ENCODE assay signal across 16 mouse cellular contexts in the genomic region with DNA sequence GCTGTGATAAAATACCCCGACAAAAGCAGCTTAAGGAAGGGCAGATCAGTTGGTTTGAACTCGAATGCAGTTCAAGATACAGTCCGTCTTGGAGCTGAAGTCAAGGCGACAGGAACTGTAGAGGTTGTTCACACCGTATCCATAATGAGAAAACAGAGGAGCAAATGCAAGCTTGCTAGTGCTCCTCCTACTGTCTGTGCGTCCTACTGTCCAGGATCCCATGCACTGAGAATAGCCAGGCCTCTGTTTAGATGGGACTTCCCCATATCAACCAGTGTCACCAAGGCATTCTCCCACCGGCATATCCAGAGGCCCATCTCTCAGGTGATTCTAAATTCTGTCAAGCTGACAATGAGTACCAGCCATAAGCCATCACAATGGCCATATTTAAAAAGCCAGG.
"Had no signal": no experiment of that assay in that cellular context is flagged by ENCODE, and none has a peak within 500 bp of the region (broad histone marks: within the 10 kb centered on the region; RNA-seq: fewer than 3 reads in every experiment).

No protein-coding gene starts in this region.

- H3K4me2 ChIP-seq: kidney, embryonic 15.5 days; midbrain, embryonic 11.5 days; midbrain, embryonic 15.5 days; neural tube, embryonic 13.5 days; stomach, embryonic 15.5 days had no signal

- H3K27me3 ChIP-seq: kidney, embryonic 15.5 days; megakaryocyte, embryonic 14.5 days; midbrain, embryonic 15.5 days; neural tube, embryonic 13.5 days; stomach, embryonic 15.5 days had no signal

- H3K27ac ChIP-seq: kidney, embryonic 15.5 days; limb, embryonic 10.5 days; midbrain, embryonic 15.5 days; neural tube, embryonic 13.5 days; stomach, embryonic 15.5 days had no signal

- ATAC-seq: midbrain, embryonic 15.5 days had no signal

- DNase-seq: kidney, adult 18-20 months; kidney, postnatal 14 days; lung, adult 2 months; lung, postnatal 10 days; lung, postnatal 4 days; retina, postnatal 1 day; right cerebral cortex, postnatal 14 days; thymus, adult 2 months; thymus, postnatal 25 days had no signal

- H3K4me1 ChIP-seq: limb, embryonic 10.5 days; midbrain, embryonic 15.5 days had no signal

- H3K4me3 ChIP-seq: kidney, embryonic 15.5 days; limb, embryonic 10.5 days; midbrain, embryonic 15.5 days; neural tube, embryonic 13.5 days; stomach, embryonic 15.5 days had no signal

- H3K9me3 ChIP-seq: kidney, embryonic 15.5 days; limb, embryonic 10.5 days; megakaryocyte, embryonic 14.5 days; midbrain, embryonic 15.5 days; neural tube, embryonic 13.5 days; stomach, embryonic 15.5 days had no signal

- H3K36me3 ChIP-seq: kidney, embryonic 15.5 days; limb, embryonic 10.5 days; midbrain, embryonic 15.5 days; neural tube, embryonic 13.5 days; stomach, embryonic 15.5 days had no signal

- H3K9ac ChIP-seq: kidney, embryonic 15.5 days; midbrain, embryonic 15.5 days; neural tube, embryonic 13.5 days; stomach, embryonic 15.5 days had no signal
